Mouse (Mus musculus): Measurements from ENCODE around the gene March2. TPM values are rescaled to one million over a fixed set of nuclear protein-coding genes. Genes with fewer than 3 reads are reported as not detected.

Gene March2
- 10 to 100 TPM; 58.9 to 59.2 TPM for total RNA-seq (2023)

DNA sequence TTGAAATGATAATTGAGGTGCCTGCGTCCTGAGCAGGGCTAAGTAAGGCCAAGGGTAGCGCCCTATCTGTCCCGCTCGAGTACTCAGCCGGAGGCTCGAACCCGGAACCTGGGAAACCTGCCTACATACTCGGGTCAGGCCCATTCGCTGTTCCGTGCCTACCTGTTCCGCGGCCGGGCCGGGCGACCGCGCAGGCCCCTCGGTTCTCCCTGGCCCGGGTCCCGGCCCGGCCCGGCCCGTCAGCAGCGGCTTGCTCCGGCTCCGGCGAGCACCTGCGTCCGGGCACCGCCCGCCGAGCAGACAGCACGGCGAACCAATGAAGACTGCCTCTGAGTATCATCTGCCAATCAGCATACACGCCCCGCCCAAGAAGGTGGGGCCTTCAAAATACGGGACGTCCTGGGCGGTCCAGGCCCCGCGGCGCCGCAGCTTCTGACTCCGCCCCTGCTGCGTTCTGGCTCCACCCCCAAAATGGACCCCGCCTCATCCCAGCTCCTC, at the start of gene March2:
Gene March2, minus strand, starts transcription at position 287 of the 498 bp plus-strand sequence.

DNA sequence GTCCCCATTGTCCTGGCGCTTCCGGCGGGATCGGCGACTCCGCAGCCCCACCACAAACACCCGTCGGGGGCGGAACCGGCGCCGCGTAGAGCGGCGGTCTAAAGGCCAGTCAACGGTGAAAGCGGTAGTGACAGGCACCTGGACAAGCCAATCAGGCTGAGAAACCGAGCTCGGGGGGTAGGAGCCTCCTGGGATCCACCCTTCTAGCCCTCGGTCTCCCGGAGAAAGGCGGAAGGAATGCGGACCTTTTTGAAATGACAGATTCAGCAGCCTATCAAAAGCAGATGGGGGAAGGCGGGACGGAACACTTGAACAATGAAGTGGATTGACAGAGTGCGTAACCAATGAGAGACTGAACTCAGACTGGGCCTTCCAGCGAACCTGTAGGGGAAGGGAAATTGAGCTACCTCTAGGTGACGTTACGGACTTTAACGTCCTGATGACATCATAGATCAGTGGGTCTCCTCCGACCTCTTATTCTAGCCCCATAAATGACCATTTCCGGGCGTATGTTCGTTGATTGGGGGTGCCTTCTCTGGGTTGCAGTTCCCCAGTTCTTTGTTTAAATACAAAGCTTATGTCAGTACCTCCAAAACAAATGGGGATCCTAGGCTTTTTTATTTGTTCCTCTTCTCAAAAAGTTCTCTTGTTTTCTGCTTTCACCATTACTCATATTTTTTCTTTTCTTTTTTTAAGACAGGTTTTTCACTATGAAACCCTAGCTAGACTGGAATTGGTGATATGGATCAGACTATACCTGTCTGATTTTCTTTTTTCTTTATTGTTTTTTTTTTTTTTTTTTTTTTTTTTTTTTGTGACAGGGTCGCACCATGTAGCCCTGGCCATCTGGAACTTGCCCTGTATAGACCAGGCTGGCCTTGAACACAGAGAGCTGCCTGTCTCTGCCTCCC, 42.0 kb upstream of the March2 start, which contains the start of gene Rab11b:
Gene Rab11b, minus strand, starts transcription at position 276 of the 911 bp plus-strand sequence.

DNA sequence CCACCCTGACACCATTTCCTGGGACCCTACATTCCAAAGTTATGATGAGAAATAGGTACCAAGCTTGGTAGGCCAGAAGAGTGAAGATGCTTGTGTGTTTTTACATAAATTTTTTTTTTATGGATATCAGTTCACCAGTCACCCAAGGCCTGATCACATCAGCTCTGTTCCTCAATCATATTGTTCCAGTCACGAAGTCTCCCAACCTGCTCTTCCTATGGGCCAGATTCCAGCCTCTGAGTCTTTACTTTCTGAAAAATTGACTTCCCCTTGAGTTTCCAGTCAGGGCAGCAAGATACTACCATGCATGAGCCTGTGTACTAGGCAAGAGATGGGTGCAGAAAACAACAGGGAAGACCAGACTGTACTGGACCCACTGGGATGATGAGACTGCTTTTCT, 31.7 kb downstream of the March2 start, which contains the start of gene Hnrnpm:
Gene Hnrnpm, minus strand, starts transcription at position 101 of the 400 bp plus-strand sequence.

DNA sequence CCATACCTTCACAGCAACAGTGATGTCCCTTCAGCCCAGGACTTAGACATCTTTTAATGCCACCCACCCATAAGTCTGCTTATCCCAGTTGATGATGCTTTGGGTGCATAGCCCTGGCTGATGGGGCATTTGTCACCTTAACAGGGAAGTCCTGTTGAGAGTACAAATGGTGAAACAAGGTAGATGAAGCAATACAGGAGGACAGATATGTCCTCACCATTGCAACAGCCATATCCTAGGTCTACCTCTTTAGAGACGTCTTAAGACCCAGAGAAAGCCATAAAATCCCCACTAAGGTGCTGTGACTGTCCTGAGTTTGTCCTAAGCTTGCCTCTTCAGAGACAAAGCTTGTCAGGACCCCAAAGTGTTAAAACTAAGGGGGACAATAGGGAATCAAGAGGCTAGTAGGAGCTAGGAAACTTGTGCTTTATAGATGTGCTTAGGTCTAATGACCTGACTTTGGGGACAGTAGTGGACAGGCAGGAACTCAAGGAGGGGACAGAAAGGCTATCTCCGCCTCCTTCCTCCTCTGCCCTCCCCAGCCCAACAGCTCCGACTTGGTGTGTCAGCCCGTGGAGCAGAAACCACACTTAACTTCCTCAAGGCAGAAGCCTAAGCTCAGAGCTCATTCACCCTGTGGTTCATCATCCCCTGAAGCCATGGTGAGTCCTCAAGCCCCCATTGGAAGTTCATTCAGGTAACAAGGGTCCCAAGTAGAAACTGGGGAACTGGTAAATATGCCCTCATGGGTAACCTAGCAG, 80.8 kb downstream of the March2 start, which contains the start of gene Pram1:
Gene Pram1, plus strand, starts transcription at position 541 of the 761 bp plus-strand sequence.

Other genes with a start within 250 kb of the March2 start
- gene Adamts10, start 194.5 kb downstream of the March2 start, total RNA-seq (2023) = 10 to 100 TPM; 42.9 to 43.2 TPM
- 100 to 1,000 TPM; 517 to 547 TPM for gene Myo1f, start 163.0 kb downstream of the March2 start, total RNA-seq (2023)
- 10 to 100 TPM; 64.8 to 66.7 TPM for gene Zfp414, start 89.6 kb downstream of the March2 start, total RNA-seq (2023)
- gene Pram1, start 80.6 kb downstream of the March2 start, total RNA-seq (2023) = 100 to 1,000 TPM; 361 to 386 TPM
- gene Hnrnpm, start 31.8 kb downstream of the March2 start, total RNA-seq (2023) = 100 to 1,000 TPM; 181 to 236 TPM
- gene Rab11b, start 41.9 kb upstream of the March2 start, total RNA-seq (2023) = 100 to 1,000 TPM; 174 to 180 TPM
- gene Angptl4, start 63.2 kb upstream of the March2 start, total RNA-seq (2023) = 1 to 10 TPM; 1.1 to 1.2 TPM
- gene Kank3, start 91.8 kb upstream of the March2 start, total RNA-seq (2023) = 1 to 10 TPM; 4.7 to 7.4 TPM
- 1,000 to 10,000 TPM; 1,073 to 1,248 TPM for gene Rps28, start 105.9 kb upstream of the March2 start, total RNA-seq (2023)
- 100 to 1,000 TPM; 110 to 135 TPM for gene Ndufa7, start 105.9 kb upstream of the March2 start, total RNA-seq (2023)
- gene Cd320, start 124.4 kb upstream of the March2 start, total RNA-seq (2023) = 1 to 10 TPM; 1.1 to 1.5 TPM
- gene Gm7029, start 155.2 kb upstream of the March2 start, total RNA-seq (2023) = not detected
- gene Kifc1, start 172.0 kb upstream of the March2 start, total RNA-seq (2023) = 10 to 100 TPM; 45.6 to 48.3 TPM
- under 1 TPM in 1 of 2 experiments, not detected in 1; 0.66 TPM for gene Platr17, start 186.5 kb upstream of the March2 start, total RNA-seq (2023)
- 10 to 100 TPM; 42.9 to 43.9 TPM for gene Daxx, start 190.7 kb upstream of the March2 start, total RNA-seq (2023)
- gene Tapbp, start 197.2 kb upstream of the March2 start, total RNA-seq (2023) = 100 to 1,000 TPM; 238 to 240 TPM
- gene Zbtb22, start 197.2 kb upstream of the March2 start, total RNA-seq (2023) = 10 to 100 TPM; 32.0 to 36.2 TPM
- gene Rgl2, start 210.9 kb upstream of the March2 start, total RNA-seq (2023) = 100 to 1,000 TPM; 208 to 226 TPM
- 10 to 100 TPM; 56.6 to 57.6 TPM for gene Pfdn6, start 221.7 kb upstream of the March2 start, total RNA-seq (2023)
- 10 to 100 TPM; 18.7 to 20.9 TPM for gene Wdr46, start 222.0 kb upstream of the March2 start, total RNA-seq (2023)
- gene B3galt4, start 232.8 kb upstream of the March2 start, total RNA-seq (2023) = 10 to 100 TPM; 10.7 to 12.0 TPM
- gene Vps52, start 237.1 kb upstream of the March2 start, total RNA-seq (2023) = 10 to 100 TPM; 51.7 to 59.1 TPM
- 100 to 1,000 TPM; 438 to 472 TPM for gene Rps18, start 237.3 kb upstream of the March2 start, total RNA-seq (2023)